Mouse (Mus musculus) limb, embryonic 14.5 days (tissue): ENCODE results near the gene Msmo1. TPM values are rescaled to one million over a fixed set of nuclear protein-coding genes. Genes with fewer than 3 reads are reported as not detected.

Experiments
- ATAC-seq: fragments of 200-750 bp; cut with Nextera tagmentation; 2 replicates; pipeline ENCODE4 v1.8.0; 2017; ENCODE audit warnings: low read depth, moderate number of reproducible peaks, moderate TSS enrichment; ENCODE audit not compliant: low FRiP score
- DNase-seq: peaks from one replicate; pipeline ENCODE4 v3.0.0-alpha.2; 2015; ENCODE audit warnings: low spot score
- H3K27ac ChIP-seq: fragments of 300-500 bp; sonication (generic); replicated peaks from 2 replicates; pipeline ENCODE4 v1.5.1; 2014; ENCODE audit warnings: low read depth, mild to moderate bottlenecking, low read length, moderate library complexity, mixed read lengths
- H3K27me3 ChIP-seq: fragments of 300-500 bp; sonication (generic); 2 replicates; pipeline ENCODE4 v1.6.1; 2014; ENCODE audit warnings: low read length, mixed read lengths; ENCODE audit not compliant: control insufficient read depth, insufficient read depth
- H3K36me3 ChIP-seq: fragments of 300-500 bp; sonication (generic); 2 replicates; pipeline ENCODE4 v1.6.1; 2014; ENCODE audit warnings: mild to moderate bottlenecking, low read length, moderate library complexity, mixed read lengths; ENCODE audit not compliant: control insufficient read depth, insufficient read depth
- H3K4me1 ChIP-seq: fragments of 300-500 bp; sonication (generic); 2 replicates; pipeline ENCODE4 v1.6.1; 2014; ENCODE audit warnings: antibody characterized with exemption, low read length, mixed read lengths; ENCODE audit not compliant: control insufficient read depth, insufficient read depth
- H3K4me2 ChIP-seq: fragments of 300-500 bp; sonication (generic); replicated peaks from 2 replicates; pipeline ENCODE4 v1.6.1; 2014; ENCODE audit warnings: low read depth, mild to moderate bottlenecking, low read length, moderate library complexity; ENCODE audit not compliant: severe bottlenecking
- H3K4me3 ChIP-seq: fragments of 300-500 bp; sonication (generic); replicated peaks from 2 replicates; pipeline ENCODE4 v1.5.1; 2014; ENCODE audit warnings: low read length
- H3K9ac ChIP-seq: fragments of 300-500 bp; sonication (generic); 2 replicates; pipeline ENCODE4 v1.6.1; 2014; ENCODE audit warnings: mild to moderate bottlenecking, low read depth, low read length, moderate library complexity; ENCODE audit not compliant: severe bottlenecking
- H3K9me3 ChIP-seq: fragments of 300-500 bp; sonication (generic); 2 replicates; pipeline ENCODE4 v1.6.1; 2016; ENCODE audit warnings: low read length; ENCODE audit not compliant: control insufficient read depth
- POLR2A ChIP-seq: fragments of 200-500 bp; IDR thresholded peaks from 2 replicates; pipeline ENCODE4 v1.8.0; 2012; ENCODE audit warnings: inconsistent platforms, mild to moderate bottlenecking, moderate library complexity, borderline replicate concordance; ENCODE audit not compliant: insufficient read depth, insufficient read length; ENCODE audit errors: extremely low read depth
- WGBS: fragments of 180-500 bp; shearing (Covaris S2); extraction: QIAGEN DNeasy Blood & Tissue Kit; methylation state at CpG from one replicate; pipeline ENCODE4 v1.1.7; 2014; 5-methylcytosine and 5-hydroxymethylcytosine counted together
- polyA plus RNA-seq, 2 experiments: library from polyadenylated mRNA; depleted of rRNA in 1 of 2; stranded (reverse) in 1 of 2; unstranded in 1 of 2; fragments of >200 nt; fragmentation: Nextera tagmentation in 1 of 2; extraction: Ambion mirVana in 1 of 2; gene quantifications; 2 replicates each; pipeline versions ENCODE4 v1.2.1 to v1.2.3; 2012 to 2014

Gene Msmo1
- polyA plus RNA-seq (2012; rRNA removed) (52.9 and 55.6 TPM in 2 replicates), polyA plus RNA-seq (2014; fragmentation: Nextera tagmentation; extraction: Ambion mirVana) (79.5 and 99.9 TPM in 2 replicates)

- WGBS = 3% methylated on average over 56 of the region's 60 CpGs
- Histone ChIP-seq H3K4me3 (peak within 1 kb of the TSS; percentile 72), H3K9ac (peak within 1 kb of the TSS; percentile 52), H3K9me3 (no peaks in the 10 kb centered on the region), H3K27me3 (no peaks in the 10 kb centered on the region), H3K36me3 (peaks cover 17% of the 10 kb centered on the region), H3K4me2 (peak within 1 kb of the TSS; percentile 59), H3K4me1 (peaks cover 6% of the 10 kb centered on the region; the same call in 1 of the 2 replicates), H3K27ac (no peak within 1 kb of the TSS)
- TF ChIP-seq POLR2A = 0 out of 2 replicates have a peak, but pooled peaks have one; percentile 51
- peak; percentile 99 for DNase-seq
- ATAC-seq = peak; percentile 100
Observed at GRCm38 (mm10) chr8:64733271-64733943, at the start of gene Msmo1. Gene Msmo1 (minus strand): TSS chr8:64733792.

GRCm38 (mm10) chr8:64781947-64782346, 48.4 kb upstream of the Msmo1 start:
- WGBS = 78% methylated on average over 6 of the region's 6 CpGs
- TF ChIP-seq POLR2A = no peak

GRCm38 (mm10) chr8:64777925-64778324, 44.3 kb upstream of the Msmo1 start:
- Histone ChIP-seq H3K4me2 (no peak overlapping the region), H3K27ac (no peak overlapping the region), H3K4me1 (no peaks in the 10 kb centered on the region), H3K27me3 (no peaks in the 10 kb centered on the region), H3K36me3 (no peaks in the 10 kb centered on the region), H3K9ac (no peak overlapping the region), H3K9me3 (no peaks in the 10 kb centered on the region), H3K4me3 (no peak overlapping the region)
- TF ChIP-seq POLR2A = no peak
- ATAC-seq (no peak), DNase-seq (no peak)
- 78% methylated on average over 9 of the region's 9 CpGs for WGBS

More at GRCm38 (mm10) chr8:64781947-64782346, 48.4 kb upstream of the Msmo1 start:
- H3K9ac ChIP-seq = no peak overlapping the region
- no peak overlapping the region for H3K27ac ChIP-seq
- H3K9me3 ChIP-seq = no peaks in the 10 kb centered on the region
- no peaks in the 10 kb centered on the region for H3K4me1 ChIP-seq
- no peak overlapping the region for H3K4me2 ChIP-seq
- DNase-seq (no peak), ATAC-seq (no peak)
- H3K36me3 ChIP-seq = no peaks in the 10 kb centered on the region
- H3K27me3 ChIP-seq = no peaks in the 10 kb centered on the region
- no peak overlapping the region for H3K4me3 ChIP-seq

- no peak overlapping the region for H3K27ac ChIP-seq
- H3K4me1 ChIP-seq = no peaks in the 10 kb centered on the region
- no peak overlapping the region for H3K4me2 ChIP-seq
- DNase-seq = no peak
- no peak overlapping the region for H3K9ac ChIP-seq
- no peaks in the 10 kb centered on the region for H3K27me3 ChIP-seq
- WGBS = 93% methylated on average over 6 of the region's 6 CpGs
- no peaks in the 10 kb centered on the region for H3K9me3 ChIP-seq
- H3K36me3 ChIP-seq = no peaks in the 10 kb centered on the region
- no peak overlapping the region for H3K4me3 ChIP-seq
- ATAC-seq = no peak
- TF ChIP-seq POLR2A = no peak
Observed at GRCm38 (mm10) chr8:64774136-64774535, 40.5 kb upstream of the Msmo1 start.

- no peak overlapping the region for H3K4me2 ChIP-seq
- no peak overlapping the region for H3K4me3 ChIP-seq
- no peaks in the 10 kb centered on the region for H3K27me3 ChIP-seq
- DNase-seq (no peak), ATAC-seq (no peak)
- H3K36me3 ChIP-seq = 0 out of 2 replicates have a peak, but pooled peaks cover 3% of the 10 kb centered on the region
- TF ChIP-seq POLR2A = no peak
- H3K9me3 ChIP-seq = no peaks in the 10 kb centered on the region
- H3K4me1 ChIP-seq = no peaks in the 10 kb centered on the region
- H3K27ac ChIP-seq = no peak overlapping the region
- H3K9ac ChIP-seq = no peak overlapping the region
- 70% methylated on average over 7 of the region's 7 CpGs for WGBS
Observed at GRCm38 (mm10) chr8:64770814-64771213, 37.2 kb upstream of the Msmo1 start.
